Mouse (Mus musculus): ENCODE measurements around the gene Fgfr2. TPM values are rescaled to one million over a fixed set of nuclear protein-coding genes. Genes with fewer than 3 reads are reported as not detected.
A peak's percentile ranks its signal among the peaks of the same experiment; 100 is the strongest.

Fgfr2 gene
- total RNA-seq, 2 experiments from 2014 or later, result 47.6 to 49.5 TPM

DNA sequence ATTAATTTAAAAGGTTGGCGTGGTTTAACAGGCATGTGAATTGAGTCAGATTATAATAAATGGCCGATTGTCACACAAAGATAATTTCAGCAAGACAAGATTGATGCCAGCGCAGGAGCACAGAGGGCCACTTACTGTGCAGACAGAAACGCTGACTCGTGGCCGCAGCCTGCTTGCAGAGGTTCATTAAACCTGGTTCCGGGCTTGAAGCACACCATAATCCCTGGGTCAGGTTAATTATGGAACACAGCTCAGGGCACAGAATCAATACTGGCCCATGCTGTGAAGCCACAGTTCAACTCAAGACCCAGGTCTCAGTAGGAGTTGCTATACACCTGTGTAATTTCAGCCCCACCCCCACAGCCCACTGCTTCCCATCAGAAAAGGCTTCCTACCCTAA lies 1066.6 kb downstream of the Fgfr2 start:
- H3K4me3 ChIP-seq, result no peak overlapping the region
- H3K27ac ChIP-seq, result no peak overlapping the region
- TF ChIP-seq CTCF (conservative IDR thresholded peaks at IDR 0.05), result no peak
- no peak for DNase-seq (ENCODE audit: low spot score in 2 of 2)

DNA sequence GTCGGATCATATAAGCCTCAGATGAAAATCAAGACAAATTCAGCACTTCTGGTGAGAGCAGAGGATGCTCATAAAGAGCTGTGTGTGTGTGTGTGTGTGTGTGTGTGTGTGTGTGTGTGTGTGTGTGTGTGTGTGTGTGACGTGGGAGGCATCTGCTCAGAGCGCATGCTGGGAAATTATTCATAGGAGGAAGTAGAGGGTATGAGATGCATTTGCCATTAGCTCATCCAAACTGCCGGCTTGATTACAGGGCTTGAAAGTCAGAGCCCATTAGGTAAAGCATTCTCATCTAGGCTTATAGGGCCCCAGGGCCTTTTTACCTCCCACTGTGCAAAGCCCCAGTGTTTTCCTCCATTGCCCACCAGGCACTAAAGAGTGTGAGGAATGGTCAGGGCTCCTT lies 1076.5 kb downstream of the Fgfr2 start:
- DNase-seq (ENCODE audit: low spot score in 2 of 2), result no peak
- TF ChIP-seq CTCF (conservative IDR thresholded peaks at IDR 0.05), result no peak
- H3K27ac ChIP-seq, result no peak overlapping the region
- H3K4me3 ChIP-seq, result no peak overlapping the region

DNA sequence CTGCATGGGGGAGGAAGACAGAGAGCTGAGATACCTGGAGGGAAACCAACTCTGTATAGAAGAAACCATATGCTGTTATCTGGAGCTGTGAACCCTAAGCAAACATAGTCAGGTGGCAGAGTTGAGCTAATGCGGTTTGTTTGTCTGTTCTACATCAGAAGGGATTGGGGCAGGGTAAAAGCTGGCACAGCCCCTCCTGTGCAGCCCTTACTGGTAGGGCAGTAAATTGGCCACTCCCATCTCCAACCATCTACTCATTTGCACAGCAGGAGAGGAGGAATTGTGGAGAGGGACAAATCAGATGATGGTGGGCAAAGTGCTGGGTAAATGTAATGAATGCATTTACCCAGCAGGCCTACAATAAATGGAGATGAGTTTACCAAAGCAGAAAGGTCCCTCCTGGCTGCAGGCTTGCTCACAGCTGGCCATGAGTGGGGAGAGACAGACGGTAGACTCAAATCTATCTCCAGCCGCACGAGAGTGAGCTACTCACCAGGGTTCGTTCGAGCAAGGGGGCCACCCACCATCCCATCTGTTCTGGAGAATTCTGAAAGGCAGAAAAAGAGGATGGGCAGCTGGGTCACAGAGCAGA lies 1091.1 kb downstream of the Fgfr2 start:
- Histone ChIP-seq H3K27ac (peak overlapping the region; percentile 54; the same call in 1 of the 2 replicates), H3K4me3 (no peak overlapping the region)
- TF ChIP-seq CTCF (conservative IDR thresholded peaks at IDR 0.05), result 0 out of 2 replicates have a peak, but pooled peaks have one; percentile 10
- DNase-seq (ENCODE audit: low spot score in 2 of 2), result no peak

DNA sequence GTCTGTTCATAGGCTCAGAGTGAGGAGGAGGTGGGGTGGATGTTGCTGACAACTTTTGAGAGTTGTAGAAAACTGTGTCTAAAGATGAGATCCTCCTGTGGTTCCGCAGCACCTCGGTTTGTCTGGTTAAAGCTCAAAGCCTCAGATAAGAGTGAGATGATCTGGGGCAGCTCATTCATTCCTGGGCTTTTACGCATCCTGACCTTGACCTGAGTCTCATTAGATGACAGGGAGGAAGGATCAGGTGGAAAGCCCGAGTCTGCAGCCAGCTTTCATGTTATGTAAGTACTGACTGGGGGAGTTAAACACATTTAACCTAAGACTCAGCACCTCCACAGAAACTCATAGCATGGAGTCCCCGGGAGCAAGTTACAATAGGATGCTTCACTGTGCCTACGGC lies 1096.5 kb downstream of the Fgfr2 start:
- Histone ChIP-seq H3K4me3 (no peak overlapping the region), H3K27ac (no peak overlapping the region)
- DNase-seq (ENCODE audit: low spot score in 2 of 2), result peak in 1 of 2 experiments; percentile 25
- TF ChIP-seq CTCF (conservative IDR thresholded peaks at IDR 0.05), result no peak

DNA sequence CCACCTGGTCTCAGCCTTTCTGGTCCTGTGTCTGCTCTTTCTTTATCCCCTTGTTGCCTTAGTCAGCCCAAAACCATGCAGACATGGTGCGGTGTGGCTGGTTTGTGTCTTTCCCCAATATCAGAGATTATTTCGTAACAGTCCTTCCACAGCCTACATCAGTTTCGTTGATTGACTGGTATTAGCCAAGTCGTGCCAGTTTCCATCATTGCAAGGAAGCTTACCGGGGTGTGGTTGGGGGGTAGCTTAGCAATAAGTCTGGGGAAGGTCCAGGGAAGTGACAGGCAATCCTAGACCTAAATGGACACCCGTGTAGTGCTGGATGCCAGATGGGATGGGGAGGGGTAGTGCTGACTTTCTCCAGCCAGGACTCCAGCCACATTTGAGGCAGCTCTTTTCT lies 1097.6 kb downstream of the Fgfr2 start:
- H3K4me3 ChIP-seq, result no peak overlapping the region
- H3K27ac ChIP-seq, result no peak overlapping the region
- no peak for DNase-seq (ENCODE audit: low spot score in 2 of 2)
- no peak for TF ChIP-seq CTCF (conservative IDR thresholded peaks at IDR 0.05)

DNA sequence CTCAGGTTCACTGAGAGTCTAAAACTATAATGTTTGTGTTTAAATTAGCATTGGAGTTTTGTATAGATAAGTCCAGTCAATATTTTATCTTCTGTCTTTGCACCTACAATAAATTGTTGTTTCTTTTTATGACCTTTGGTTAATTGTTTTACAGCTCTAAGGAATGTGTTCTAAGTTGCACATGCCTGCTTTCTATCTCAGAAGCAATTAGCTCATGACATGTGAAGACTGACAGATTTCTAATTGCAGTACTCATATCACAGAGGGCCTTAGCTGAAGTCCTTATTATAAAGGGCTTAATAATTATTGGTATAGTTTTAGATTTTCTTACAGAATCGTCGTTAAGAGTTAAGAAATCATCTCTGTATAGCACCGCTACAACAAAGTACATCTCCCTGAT lies 1107.2 kb downstream of the Fgfr2 start:
- DNase-seq (ENCODE audit: low spot score in 2 of 2), result no peak
- no peak for TF ChIP-seq CTCF (conservative IDR thresholded peaks at IDR 0.05)
- Histone ChIP-seq H3K27ac (no peak overlapping the region), H3K4me3 (no peak overlapping the region)

DNA sequence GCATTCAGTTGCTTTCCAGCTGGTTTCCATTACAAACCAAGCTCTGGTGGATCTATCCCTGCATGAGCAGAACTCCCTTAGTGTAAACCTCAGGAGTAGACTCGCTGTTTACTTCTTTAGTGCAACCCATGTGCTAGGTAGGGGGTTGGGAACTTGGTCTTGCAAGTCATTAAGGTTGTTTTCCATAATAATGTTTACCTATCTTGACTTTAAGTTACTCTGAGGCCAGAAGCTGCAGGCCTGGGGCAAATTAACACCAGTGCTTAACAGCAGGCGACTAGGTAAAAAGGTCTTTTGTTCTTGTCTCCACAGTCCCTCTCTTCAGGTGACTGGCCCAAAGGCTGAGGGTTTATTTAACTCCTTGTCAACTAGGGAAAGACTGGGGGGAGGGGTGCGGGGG lies 1108.0 kb downstream of the Fgfr2 start:
- TF ChIP-seq CTCF (conservative IDR thresholded peaks at IDR 0.05), result no peak
- Histone ChIP-seq H3K4me3 (no peak overlapping the region), H3K27ac (no peak overlapping the region)
- DNase-seq (ENCODE audit: low spot score in 2 of 2), result no peak

DNA sequence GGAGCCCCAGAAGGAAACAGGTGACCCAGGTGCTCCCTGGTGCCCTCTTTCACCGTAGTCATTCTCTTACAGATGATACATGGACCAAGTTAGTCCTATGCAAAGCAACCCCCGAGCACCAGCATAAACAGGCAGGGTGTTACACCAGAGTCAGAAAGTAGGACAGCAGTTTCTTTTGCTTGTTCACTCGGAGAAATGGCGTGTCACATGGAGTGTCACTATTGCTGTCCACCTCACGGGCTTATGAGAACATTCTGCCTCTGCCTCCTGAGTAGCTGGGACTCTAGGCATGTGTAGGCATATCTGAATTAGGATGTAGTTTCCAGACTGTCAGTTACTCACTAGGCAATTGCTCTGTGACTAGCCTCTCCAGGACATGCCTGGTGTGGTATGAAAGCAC lies 1109.2 kb downstream of the Fgfr2 start:
- H3K4me3 ChIP-seq, result no peak overlapping the region
- peak overlapping the region; percentile 72; the same call in 1 of the 2 replicates for H3K27ac ChIP-seq
- no peak for DNase-seq (ENCODE audit: low spot score in 2 of 2)
- no peak for TF ChIP-seq CTCF (conservative IDR thresholded peaks at IDR 0.05)

DNA sequence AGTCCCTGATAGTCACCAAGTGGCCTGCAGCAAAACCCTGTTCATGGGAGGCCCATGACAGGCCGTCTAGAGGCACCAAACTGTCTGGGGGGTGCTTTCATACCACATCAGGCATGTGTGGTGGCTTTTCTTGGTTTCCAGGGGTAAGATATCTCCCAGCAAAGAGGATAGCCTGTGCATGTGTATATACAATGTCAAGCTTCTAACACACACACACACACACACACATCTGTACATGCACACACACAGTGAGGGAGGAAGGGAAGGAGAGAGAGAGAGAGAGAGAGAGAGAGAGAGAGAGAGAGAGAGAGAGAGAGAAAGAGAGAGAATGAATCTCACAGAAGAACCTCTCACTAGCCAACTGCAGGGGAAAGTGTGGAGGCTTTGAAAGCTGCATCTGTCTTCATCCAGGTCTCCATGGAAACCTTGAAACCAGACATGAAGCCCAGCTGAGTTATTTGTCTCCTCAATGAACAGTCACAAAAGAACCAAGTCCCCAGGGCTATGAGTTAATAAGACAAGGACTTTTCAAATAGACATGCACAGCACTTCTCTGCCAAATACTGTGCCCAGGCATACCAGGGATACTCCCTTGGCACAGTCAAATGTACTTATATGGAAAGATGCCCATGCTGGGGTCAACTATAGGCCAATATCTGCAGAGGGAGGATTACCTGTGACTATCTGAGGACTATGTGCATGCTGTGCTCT lies 1110.0 kb downstream of the Fgfr2 start:
- peak; percentile 23 to 59 for DNase-seq (ENCODE audit: low spot score in 2 of 2)
- no peak for TF ChIP-seq CTCF (conservative IDR thresholded peaks at IDR 0.05)
- no peak overlapping the region for H3K4me3 ChIP-seq
- H3K27ac ChIP-seq, result peak overlapping the region; percentile 72

DNA sequence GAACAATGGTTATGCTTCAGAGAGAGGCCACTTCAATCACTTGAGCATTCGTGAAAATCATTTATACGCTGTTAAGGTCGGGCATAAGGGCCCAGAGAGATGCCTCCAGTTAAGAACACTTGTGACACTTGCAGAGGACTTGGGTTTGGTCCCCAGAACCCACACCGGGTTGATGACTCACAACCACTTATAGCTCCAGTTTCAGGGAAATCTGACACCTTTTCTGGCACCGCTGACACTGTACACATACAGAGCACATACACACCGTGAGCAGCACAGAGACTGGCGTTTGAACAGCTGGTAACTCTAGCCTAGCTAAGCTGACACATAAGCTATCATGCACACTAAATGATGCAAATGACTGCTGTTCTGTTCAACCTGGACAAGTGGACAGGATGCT lies 1114.1 kb downstream of the Fgfr2 start:
- Histone ChIP-seq H3K27ac (no peak overlapping the region), H3K4me3 (no peak overlapping the region)
- no peak for TF ChIP-seq CTCF (conservative IDR thresholded peaks at IDR 0.05)
- no peak for DNase-seq (ENCODE audit: low spot score in 2 of 2)

DNA sequence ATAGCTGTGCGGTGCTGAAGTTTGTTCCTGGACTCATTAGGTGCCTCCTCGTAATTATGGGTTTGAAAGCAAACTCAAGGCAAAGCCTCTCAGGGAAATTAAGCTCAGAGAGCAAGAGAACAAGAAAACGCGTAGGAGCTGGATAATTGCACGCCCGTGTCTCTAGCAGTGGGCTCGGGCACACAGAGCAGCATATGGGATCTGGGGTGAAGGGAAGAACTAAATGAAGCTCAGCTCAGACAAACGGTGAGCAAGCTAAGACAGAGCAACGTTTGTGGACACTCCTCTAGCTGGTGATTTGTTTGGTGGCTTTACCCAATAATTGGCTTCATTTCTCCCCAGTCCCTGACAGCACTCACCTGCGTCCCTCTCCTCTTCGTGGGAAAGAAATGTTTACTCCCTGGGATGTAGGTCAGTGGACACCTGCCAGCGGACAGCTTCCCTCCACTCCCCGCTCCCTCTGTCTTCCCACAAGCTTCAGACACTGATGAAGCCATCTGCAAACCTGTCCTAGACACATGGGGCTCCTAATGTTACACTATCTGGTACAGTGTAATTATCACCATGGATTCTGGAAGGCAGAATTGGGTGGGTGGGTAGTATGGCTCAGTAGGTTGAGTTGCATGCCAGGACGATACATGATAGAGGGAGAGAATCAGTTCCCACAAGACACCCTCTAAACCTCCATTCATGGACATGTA lies 1117.0 kb downstream of the Fgfr2 start:
- peak; percentile 31 to 58 for DNase-seq (ENCODE audit: low spot score in 2 of 2)
- TF ChIP-seq CTCF (conservative IDR thresholded peaks at IDR 0.05), result no peak
- no peak overlapping the region for H3K4me3 ChIP-seq
- H3K27ac ChIP-seq, result peak overlapping the region; percentile 74

DNA sequence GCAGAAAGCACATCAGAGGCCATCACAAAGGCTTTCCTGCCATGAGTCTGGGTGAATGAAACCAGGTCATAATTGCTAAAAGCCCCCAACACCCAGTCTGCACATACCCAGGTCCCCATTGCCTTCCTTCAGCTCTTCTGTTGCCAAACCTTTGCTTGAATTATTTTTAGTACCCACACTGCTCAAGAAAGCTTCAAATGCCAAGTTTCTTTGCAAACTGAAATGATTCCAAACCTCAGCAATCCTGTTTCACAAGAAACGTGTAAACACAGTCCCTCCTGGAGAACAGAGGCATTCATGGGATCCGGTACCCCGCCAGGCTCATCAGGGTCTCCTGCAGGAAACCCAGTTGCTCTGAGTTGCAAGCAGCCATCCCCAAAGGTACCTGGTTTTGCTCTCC lies 1130.3 kb downstream of the Fgfr2 start:
- DNase-seq (ENCODE audit: low spot score in 2 of 2), result no peak
- no peak for TF ChIP-seq CTCF (conservative IDR thresholded peaks at IDR 0.05)
- H3K4me3 ChIP-seq, result no peak overlapping the region
- H3K27ac ChIP-seq, result no peak overlapping the region

DNA sequence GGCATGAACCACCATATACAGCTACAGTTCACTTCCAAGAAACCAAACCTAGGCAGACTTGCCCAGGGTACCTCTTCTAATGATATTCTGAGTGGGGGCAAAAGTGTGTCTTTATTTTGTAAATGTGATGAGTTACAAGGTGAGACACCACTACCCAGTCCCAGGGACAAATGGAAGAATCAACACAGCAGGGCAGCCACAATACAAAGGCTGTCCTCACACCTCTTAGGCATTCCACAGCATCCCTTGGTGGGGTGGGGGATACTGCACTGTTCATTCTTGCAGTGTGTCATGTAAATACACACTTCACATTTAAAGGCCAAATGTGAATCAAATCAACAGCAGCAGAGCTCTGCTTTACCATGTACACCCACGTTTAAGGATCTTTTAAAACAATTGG lies 1130.9 kb downstream of the Fgfr2 start:
- Histone ChIP-seq H3K27ac (no peak overlapping the region), H3K4me3 (no peak overlapping the region)
- TF ChIP-seq CTCF (conservative IDR thresholded peaks at IDR 0.05), result no peak
- DNase-seq (ENCODE audit: low spot score in 2 of 2), result no peak
